Mouse (Mus musculus) frontal cortex, postnatal 25 days (tissue): ENCODE measurements around the gene Mast3.

Experiments used
- DNase-seq, 2 experiments: peaks; one replicate each; pipeline ENCODE4 v3.0.0; 2022; ENCODE audit warnings: low spot score in 2 of 2

Gene Mast3

DNA sequence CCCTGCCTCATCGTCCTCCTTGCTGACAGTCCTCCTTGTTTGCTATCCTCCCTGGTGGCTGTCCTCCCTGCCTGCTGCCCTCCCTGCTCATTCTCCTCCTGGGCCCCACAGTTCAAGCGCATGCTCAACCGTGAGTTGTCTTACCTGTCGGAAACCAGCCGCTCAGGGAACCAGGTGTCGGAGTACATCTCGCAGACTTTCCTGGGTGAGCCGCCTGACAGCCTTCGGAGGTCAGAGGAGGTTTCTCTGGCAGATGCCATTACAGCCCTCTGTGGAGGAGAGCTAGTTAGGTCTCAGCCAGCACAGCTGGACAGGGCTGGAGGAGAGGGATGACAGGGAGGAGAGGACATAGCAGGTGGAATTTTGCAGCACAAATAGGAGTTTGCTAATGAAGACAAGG is 58.2 kb downstream of the Mast3 start:
- DNase-seq = no peak

GRCm38 (mm10) chr8:70745691-70746220 is 59.1 kb downstream of the Mast3 start:
- DNase-seq = no peak

- no peak for DNase-seq
Measured at GRCm38 (mm10) chr8:70744806-70745205, 60.0 kb downstream of the Mast3 start.

DNA sequence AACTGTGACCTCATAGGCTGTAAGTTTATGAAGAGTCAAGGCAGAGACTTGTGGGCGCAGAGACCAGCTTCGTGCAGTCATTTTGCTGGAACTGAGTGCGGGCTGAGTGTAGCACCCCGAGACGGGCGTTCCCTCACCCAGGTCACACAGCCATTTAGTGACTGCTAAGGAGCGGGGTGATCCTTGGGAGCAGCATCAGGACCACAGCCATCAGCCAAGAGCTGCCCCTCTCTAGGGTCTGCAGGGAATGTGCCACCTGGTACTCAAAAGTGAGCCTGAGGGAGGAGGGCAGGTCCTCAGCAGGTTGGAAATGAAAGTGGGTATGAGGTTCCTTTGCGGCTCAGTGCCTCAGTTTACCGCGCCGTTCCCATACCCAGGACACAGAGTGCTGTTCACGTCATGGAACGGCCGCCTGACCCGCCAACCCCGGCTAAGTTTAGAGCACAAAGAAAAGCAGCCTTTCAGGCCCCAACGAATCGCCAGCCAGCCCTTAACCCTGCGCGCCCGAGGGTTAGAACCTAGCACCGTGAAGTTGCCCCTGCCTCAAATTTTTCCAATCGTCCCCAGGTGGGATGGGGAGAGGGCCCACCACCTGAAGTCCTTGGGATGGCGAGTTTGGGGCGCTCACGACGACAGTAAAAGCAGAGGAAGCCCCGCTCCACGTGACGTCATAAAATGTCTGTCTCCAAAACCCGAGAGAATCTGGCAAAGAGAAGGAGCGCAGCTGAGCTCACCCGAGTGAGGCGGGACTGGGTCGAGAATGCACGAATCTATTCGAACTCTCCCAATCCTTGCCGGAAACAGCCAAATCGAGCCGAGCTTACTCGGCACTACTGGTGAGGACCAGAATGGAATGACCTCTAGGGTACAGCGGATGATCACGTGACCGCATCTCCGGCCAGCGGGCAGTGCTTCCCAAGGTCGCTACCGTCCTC is 60.9 kb downstream of the Mast3 start:
- DNase-seq = no peak

GRCm38 (mm10) chr8:70742981-70743655 is 61.7 kb downstream of the Mast3 start:
- no peak for DNase-seq

DNA sequence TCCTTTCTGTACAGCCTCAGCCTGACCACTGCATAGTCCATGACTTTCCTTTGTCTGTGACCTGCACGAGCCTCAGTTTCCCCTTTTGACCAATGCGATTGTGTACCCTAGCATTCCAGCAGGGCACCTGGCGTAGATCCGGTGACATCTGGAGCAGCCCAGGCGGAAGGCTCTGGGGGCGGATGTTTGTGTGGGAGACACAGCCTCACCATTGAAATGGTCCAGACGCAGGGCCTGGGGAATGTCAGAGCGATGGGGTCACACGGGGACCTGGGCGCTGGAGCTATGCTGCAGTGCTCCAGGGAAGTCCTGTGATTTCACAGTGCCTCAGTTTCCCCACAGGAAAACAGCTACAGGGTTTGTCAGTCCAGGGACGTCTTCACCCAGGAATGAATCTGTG is 62.7 kb downstream of the Mast3 start:
- DNase-seq = no peak

DNA sequence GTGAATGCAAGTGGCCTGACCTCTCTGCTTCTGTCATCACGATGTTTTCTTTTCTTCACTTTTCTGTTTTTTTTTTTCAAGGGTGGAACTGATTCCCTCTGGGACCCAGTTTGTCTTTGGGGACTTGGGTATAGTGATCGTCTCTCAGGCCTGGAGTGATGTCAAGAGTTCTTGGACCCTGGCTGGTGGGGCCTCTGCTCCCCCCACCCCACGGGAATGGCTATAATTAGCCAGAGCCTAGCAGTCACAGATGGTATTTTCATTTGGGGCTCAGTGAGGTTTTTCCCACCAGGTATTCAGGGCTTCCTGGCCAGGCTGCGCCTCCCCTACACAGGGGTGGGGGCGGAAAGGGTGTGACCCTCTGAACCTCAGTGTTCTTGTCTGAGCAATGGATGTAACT is 63.2 kb downstream of the Mast3 start:
- DNase-seq = no peak

DNA sequence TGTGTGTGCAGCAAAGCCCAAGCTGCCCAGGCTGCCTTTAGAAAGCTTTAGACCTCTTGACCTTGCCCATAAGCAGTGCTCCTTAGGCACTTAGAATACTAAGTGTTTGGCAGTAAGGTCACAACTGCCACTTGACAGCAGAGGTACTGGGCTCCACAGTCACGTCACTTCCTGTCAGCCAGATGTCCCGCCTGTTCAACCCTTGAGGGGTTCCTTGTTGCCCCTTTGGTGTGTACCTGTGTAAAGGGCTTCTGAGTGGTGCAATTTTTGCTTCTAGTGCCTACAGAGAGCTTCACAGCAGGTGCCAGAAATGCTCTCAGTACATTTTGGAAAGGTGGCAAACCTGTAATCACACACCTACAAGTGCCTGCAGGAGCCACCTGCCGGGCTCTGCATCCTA is 66.6 kb downstream of the Mast3 start:
- no peak for DNase-seq

DNA sequence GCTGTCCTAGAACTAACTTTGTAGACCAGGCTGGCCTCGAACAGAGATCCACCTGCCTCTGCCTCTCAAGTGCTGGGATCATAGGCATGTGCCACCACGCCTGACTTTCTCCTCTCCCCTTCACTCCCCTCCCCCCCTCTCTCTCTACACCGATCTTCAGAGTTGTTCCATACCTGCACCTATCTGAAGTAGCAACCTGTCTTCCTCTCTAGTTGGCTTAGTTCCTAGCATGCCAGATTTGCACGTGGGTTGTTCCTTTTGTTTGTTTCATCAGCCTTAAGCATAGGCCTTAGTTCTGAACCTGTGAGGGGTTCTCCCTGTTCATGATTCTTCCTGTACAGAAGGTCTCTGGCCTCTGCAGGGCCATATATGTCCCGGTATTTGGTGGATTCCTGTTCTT is 67.1 kb downstream of the Mast3 start:
- DNase-seq = no peak

DNA sequence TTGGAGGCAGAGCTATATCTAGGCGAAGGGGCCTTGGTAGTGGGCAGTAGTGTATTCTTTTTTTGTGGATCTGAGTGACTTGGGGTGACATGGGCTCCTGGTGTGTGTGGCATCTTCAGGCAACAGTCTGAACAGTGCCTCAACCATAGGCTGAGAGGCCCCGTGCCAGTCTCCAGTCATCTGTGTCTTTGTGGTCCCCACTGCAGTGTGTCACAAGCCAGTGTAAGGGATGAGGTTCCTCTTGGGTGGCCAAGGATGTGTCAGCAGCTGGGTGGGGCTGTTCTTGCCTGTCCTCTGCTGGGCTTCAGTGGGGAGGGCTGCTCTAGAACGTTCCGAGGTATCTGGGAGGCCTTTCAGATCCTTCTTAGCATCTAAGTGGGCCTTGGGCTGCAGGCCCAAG is 73.9 kb downstream of the Mast3 start:
- DNase-seq = no peak

DNA sequence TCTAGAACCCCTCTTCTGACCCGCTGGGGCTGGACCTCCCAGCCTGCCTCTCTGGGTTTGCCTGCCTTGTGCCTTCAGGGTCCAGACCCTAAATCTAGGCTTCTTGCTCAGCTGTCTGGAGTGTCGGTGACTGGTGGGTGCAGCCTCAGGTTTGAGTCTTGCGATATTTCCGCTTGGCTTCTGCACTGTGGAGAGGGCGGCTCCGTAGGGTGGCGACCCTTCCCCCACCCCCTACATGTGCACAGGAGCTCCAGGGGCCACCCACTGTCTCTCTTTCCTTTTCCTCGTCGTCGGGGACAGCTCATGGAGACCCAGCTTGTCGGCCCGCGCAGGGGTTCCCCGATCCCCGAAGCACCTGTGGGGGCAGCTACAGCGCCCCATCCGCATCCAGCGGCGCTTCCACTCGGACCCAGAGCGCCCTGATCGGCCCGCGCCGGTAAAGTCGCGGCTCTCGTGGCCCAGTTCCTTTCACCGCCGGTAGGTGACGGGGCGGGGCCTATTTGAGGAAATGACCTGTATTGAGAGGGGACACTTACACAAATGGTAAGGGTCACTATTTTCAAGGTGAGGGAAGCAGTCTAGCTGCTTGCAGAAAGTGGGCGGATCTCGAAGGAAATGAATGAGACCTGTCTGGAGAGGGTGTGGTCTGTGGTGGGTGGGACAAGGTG is 74.9 kb downstream of the Mast3 start:
- DNase-seq = no peak
